ENCODE assay signal across 15 mouse cellular contexts in the genomic region with DNA sequence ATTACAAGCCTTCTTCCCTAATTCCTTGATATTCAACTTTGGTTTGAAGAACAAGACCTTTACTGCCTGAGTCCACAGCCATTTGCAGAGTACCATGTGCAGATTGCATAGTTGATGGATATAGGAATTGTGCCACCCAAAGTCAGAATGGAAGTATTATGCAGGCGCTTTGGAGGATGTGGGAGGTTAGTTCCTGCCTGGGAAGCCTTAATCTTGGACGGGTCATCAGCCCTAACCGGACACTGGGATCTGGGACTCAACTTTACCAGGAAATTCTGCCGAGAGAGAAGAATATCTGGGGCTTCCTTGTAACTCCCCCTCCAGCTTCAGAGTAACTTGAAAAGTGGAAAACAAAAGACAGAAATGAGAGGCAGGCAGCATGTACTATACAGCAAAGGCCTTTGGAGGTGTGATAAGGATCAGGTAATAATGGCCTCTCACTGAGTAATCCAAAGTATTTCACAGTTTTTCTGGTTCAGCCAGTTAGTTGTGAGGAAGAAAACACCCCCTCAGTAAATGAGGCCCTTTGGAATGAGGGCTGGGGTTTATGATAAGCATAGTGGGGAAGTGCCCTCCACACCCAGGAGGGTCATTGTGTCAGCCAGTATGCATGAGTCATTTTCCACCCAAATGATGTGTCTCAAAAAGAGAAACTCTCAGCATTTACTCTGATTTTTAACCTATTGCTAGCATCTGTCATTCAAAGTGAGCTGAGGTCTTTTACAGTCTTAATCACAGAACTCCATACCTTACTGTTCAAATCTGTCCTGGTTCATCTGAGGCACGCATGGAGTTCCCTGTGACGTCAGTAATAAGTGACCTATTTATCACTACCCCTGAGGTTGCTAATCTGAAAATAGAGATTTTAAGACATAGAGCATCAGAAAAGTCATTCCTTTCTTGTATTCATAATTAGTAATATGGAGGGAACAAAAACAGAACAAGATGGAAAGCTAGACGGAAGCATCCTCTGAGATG.
DNase-seq lines count a peak whose midpoint lies in the region; ATAC-seq and TF ChIP-seq lines count a peak whose summit lies in the region.
"Had no signal": no experiment of that assay in that cellular context is flagged by ENCODE, and none has a peak within 500 bp of the region (broad histone marks: within the 10 kb centered on the region; RNA-seq: fewer than 3 reads in every experiment).

No protein-coding gene starts in this region.

- no peaks in the 10 kb centered on the region for H3K4me1 ChIP-seq in liver, embryonic 11.5 days (replicated peaks; ENCODE audit: control insufficient read depth, insufficient read depth, low read length)
- H3K4me1 ChIP-seq in liver, postnatal 0 days (ENCODE audit: insufficient read depth): no peaks in the 10 kb centered on the region
- no peaks in the 10 kb centered on the region for H3K4me1 ChIP-seq in stomach, embryonic 14.5 days (ENCODE audit: control insufficient read depth, insufficient read depth, low read length)
- H3K4me1 ChIP-seq in midbrain, embryonic 15.5 days: no peaks in the 10 kb centered on the region
- H3K4me1 ChIP-seq: embryonic facial prominence, embryonic 12.5 days; forebrain, embryonic 15.5 days; liver, embryonic 13.5 days had no signal

- H3K4me2 ChIP-seq in liver, embryonic 11.5 days: no peak overlapping the region
- H3K4me2 ChIP-seq in liver, postnatal 0 days (ENCODE audit: low read depth, low read length): no peak overlapping the region
- H3K4me2 ChIP-seq in stomach, embryonic 14.5 days (replicated peaks; ENCODE audit: low read depth, low read length): no peak overlapping the region
- no peak overlapping the region for H3K4me2 ChIP-seq in midbrain, embryonic 15.5 days
- H3K4me2 ChIP-seq: embryonic facial prominence, embryonic 12.5 days; forebrain, embryonic 15.5 days; liver, embryonic 13.5 days had no signal

- H3K9ac ChIP-seq in liver, embryonic 11.5 days (ENCODE audit: low read depth, low read length): no peak overlapping the region
- no peak overlapping the region for H3K9ac ChIP-seq in liver, postnatal 0 days (replicated peaks)
- H3K9ac ChIP-seq in stomach, embryonic 14.5 days (replicated peaks; ENCODE audit: low read depth, low read length): no peak overlapping the region
- no peak overlapping the region for H3K9ac ChIP-seq in midbrain, embryonic 15.5 days
- H3K9ac ChIP-seq: embryonic facial prominence, embryonic 12.5 days; forebrain, embryonic 15.5 days; liver, embryonic 13.5 days had no signal

- no peak for TF ChIP-seq CTCF in liver, postnatal 0 days (IDR thresholded peaks at IDR 0.05; ENCODE audit: low read depth)

- WGBS in liver, embryonic 11.5 days: 49% methylated on average over 7 of the region's 7 CpGs
- WGBS in liver, postnatal 0 days (ENCODE audit: insufficient replicate concordance): 63% methylated on average over 7 of the region's 7 CpGs
- 53% methylated on average over 7 of the region's 7 CpGs for WGBS in large intestine, adult 2 months
- WGBS in stomach, embryonic 14.5 days: 68% methylated on average over 7 of the region's 7 CpGs
- WGBS in midbrain, embryonic 15.5 days: 88% methylated on average over 7 of the region's 7 CpGs

- H3K36me3 ChIP-seq in liver, embryonic 11.5 days (ENCODE audit: control insufficient read depth, insufficient read depth, low read length): no peaks in the 10 kb centered on the region
- no peaks in the 10 kb centered on the region for H3K36me3 ChIP-seq in liver, postnatal 0 days (replicated peaks; ENCODE audit: insufficient read depth, low read length)
- H3K36me3 ChIP-seq in stomach, embryonic 14.5 days (ENCODE audit: control insufficient read depth, insufficient read depth, low read length): no peaks in the 10 kb centered on the region
- H3K36me3 ChIP-seq in midbrain, embryonic 15.5 days (replicated peaks): no peaks in the 10 kb centered on the region
- H3K36me3 ChIP-seq: embryonic facial prominence, embryonic 12.5 days; forebrain, embryonic 15.5 days; liver, embryonic 13.5 days had no signal

- H3K27me3 ChIP-seq in liver, embryonic 11.5 days (replicated peaks; ENCODE audit: control insufficient read depth, insufficient read depth, low read length): no peaks in the 10 kb centered on the region
- H3K27me3 ChIP-seq in liver, postnatal 0 days (ENCODE audit: insufficient read depth, low read length): no peaks in the 10 kb centered on the region
- no peaks in the 10 kb centered on the region for H3K27me3 ChIP-seq in stomach, embryonic 14.5 days (ENCODE audit: control insufficient read depth, insufficient read depth, low read length)
- H3K27me3 ChIP-seq in midbrain, embryonic 15.5 days (replicated peaks): no peaks in the 10 kb centered on the region
- H3K27me3 ChIP-seq: embryonic facial prominence, embryonic 12.5 days; forebrain, embryonic 15.5 days; liver, embryonic 13.5 days; Patski had no signal

- intact Hi-C loops in gastrocnemius, postnatal 36 days (cut with DNase I): no loop called here

- 0 out of 2 replicates have a peak, but pooled peaks have one; percentile 36 for ATAC-seq in liver, embryonic 11.5 days (replicated peaks; ENCODE audit: low FRiP score)
- ATAC-seq in liver, postnatal 0 days: no peak
- ATAC-seq in activated CD4-positive, CD25-positive, alpha-beta regulatory T cell, adult 4 months: peak; percentile 19
- peak; percentile 85 for ATAC-seq in stomach, embryonic 14.5 days (ENCODE audit: insufficient number of reproducible peaks, insufficient read depth, low FRiP score, low read depth)
- no peak for ATAC-seq in midbrain, embryonic 15.5 days (replicated peaks)
- ATAC-seq: forebrain, embryonic 15.5 days; Patski had no signal

- TF ChIP-seq EP300 in liver, postnatal 0 days (IDR thresholded peaks at IDR 0.05; ENCODE audit: low read depth): no peak

- DNase-seq in liver, embryonic 11.5 days (ENCODE audit: low spot score): no peak
- DNase-seq in liver, postnatal 0 days: no peak
- peak; percentile 66 for DNase-seq in large intestine, adult 2 months (ENCODE audit: low read depth, low spot score)
- DNase-seq in gastrocnemius, postnatal 36 days: no peak
- DNase-seq: adrenal gland, postnatal 36 days; cerebellum, adult 18-20 months; heart, adult 2 months; kidney, adult 8-10 months; liver, embryonic 13.5 days had no signal

- H3K4me3 ChIP-seq in liver, embryonic 11.5 days (ENCODE audit: low read depth, low read length): no peak overlapping the region
- no peak overlapping the region for H3K4me3 ChIP-seq in liver, postnatal 0 days (ENCODE audit: low read depth, low read length)
- no peak overlapping the region for H3K4me3 ChIP-seq in stomach, embryonic 14.5 days (ENCODE audit: low read depth, low read length)
- H3K4me3 ChIP-seq in midbrain, embryonic 15.5 days: no peak overlapping the region
- H3K4me3 ChIP-seq: embryonic facial prominence, embryonic 12.5 days; forebrain, embryonic 15.5 days; heart, adult 2 months; liver, embryonic 13.5 days had no signal

- H3K27ac ChIP-seq in liver, embryonic 11.5 days (ENCODE audit: low read depth, low read length): no peak overlapping the region
- H3K27ac ChIP-seq in liver, postnatal 0 days (ENCODE audit: low read depth): no peak overlapping the region
- peak overlapping the region; percentile 10; the same call in 1 of the 2 replicates for H3K27ac ChIP-seq in stomach, embryonic 14.5 days (ENCODE audit: low read length)
- H3K27ac ChIP-seq in midbrain, embryonic 15.5 days: no peak overlapping the region
- H3K27ac ChIP-seq: embryonic facial prominence, embryonic 12.5 days; forebrain, embryonic 15.5 days; heart, adult 2 months; liver, embryonic 13.5 days had no signal

- no peaks in the 10 kb centered on the region for H3K9me3 ChIP-seq in liver, embryonic 11.5 days (ENCODE audit: control insufficient read depth, low read length)
- H3K9me3 ChIP-seq in liver, postnatal 0 days (ENCODE audit: low read length): no peaks in the 10 kb centered on the region
- H3K9me3 ChIP-seq in stomach, embryonic 14.5 days (ENCODE audit: control insufficient read depth, low read depth, low read length): no peaks in the 10 kb centered on the region
- no peaks in the 10 kb centered on the region for H3K9me3 ChIP-seq in midbrain, embryonic 15.5 days
- H3K9me3 ChIP-seq: embryonic facial prominence, embryonic 12.5 days; forebrain, embryonic 15.5 days; liver, embryonic 13.5 days had no signal

Comparison
In these comparisons a context has a peak if more than half of its experiments do, and no peak if none do; other contexts are left out.
1. ATAC-seq: peak in liver, embryonic 11.5 days (single experiment), activated CD4-positive, CD25-positive, alpha-beta regulatory T cell, adult 4 months (single experiment) and stomach, embryonic 14.5 days (single experiment); none in liver, postnatal 0 days (single experiment) and midbrain, embryonic 15.5 days (single experiment).